Mouse (Mus musculus): ENCODE results near the gene Fgd5. TPM values are rescaled to one million over a fixed set of nuclear protein-coding genes. Genes with fewer than 3 reads are reported as not detected.

Gene Fgd5
- polyA plus RNA-seq, 1 experiment = 4.1 TPM

DNA sequence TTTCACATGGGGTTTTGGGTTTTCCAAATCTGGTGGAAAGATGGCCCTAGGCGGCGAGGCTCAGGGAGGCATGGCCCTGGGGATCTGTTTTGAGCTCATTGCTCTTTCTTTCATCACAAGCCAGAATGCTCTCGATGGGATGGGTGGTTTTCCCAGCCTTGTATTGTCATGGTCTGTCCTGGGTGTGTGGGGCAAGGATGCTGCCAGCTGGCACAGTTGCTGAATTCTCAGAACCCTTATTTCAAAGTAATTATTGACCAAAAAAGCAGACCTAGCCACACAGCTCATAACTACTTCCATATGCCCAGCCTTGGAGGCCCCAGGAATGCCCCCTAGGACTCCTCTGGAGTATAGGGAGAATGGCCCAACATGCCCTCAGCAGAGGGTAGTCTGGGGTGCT is 34.9 kb downstream of the Fgd5 start:
- no peak overlapping the region for H3K9ac ChIP-seq (ENCODE audit: low read depth, poor library complexity, severe bottlenecking)
- no peaks in the 10 kb centered on the region for H3K36me3 ChIP-seq (ENCODE audit: control insufficient read depth, insufficient read depth, low read length, poor library complexity, severe bottlenecking)
- H3K4me1 ChIP-seq (ENCODE audit: control insufficient read depth, insufficient read depth, low read length) = peaks cover 7% of the 10 kb centered on the region
- H3K27me3 ChIP-seq (ENCODE audit: control insufficient read depth, insufficient read depth, low read length, poor library complexity, severe bottlenecking) = no peaks in the 10 kb centered on the region
- no peaks in the 10 kb centered on the region for H3K9me3 ChIP-seq (replicated peaks; ENCODE audit: control insufficient read depth, insufficient read depth, low read length, poor library complexity, severe bottlenecking)
- no peak overlapping the region for H3K27ac ChIP-seq (ENCODE audit: insufficient read depth, low read length)
- H3K4me3 ChIP-seq (ENCODE audit: low read depth, low read length) = no peak overlapping the region
- TF ChIP-seq POLR2A (IDR thresholded peaks at IDR 0.05; ENCODE audit: insufficient read depth, low read length) (no peak), CTCF (IDR thresholded peaks at IDR 0.05; ENCODE audit: low read depth, low read length) (no peak), EP300 (IDR thresholded peaks at IDR 0.05; ENCODE audit: insufficient read depth, low read depth, low read length) (no peak)

DNA sequence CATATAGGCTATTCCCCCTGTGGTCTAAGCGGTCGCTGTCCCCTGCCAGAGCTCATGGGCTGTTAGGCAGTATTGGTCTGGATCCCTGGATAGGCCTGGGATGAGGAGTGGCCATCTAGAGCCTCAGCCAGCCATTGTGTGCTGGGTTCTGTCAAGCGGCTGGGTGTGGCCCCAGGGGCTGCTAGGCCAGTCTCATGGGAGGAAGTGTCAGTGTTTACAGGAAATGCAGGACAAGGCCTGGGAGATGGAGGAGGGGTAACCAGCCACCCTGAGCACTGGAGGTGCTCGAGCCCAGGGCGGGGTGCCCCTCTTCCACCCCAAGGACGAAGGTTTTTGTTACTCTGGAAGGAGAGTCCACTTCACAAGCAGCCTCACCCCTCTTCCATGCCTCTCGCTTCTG is 36.3 kb downstream of the Fgd5 start:
- Histone ChIP-seq H3K36me3 (ENCODE audit: control insufficient read depth, insufficient read depth, low read length, poor library complexity, severe bottlenecking) (no peaks in the 10 kb centered on the region), H3K4me1 (ENCODE audit: control insufficient read depth, insufficient read depth, low read length) (peaks cover 7% of the 10 kb centered on the region), H3K27ac (ENCODE audit: insufficient read depth, low read length) (no peak overlapping the region), H3K27me3 (ENCODE audit: control insufficient read depth, insufficient read depth, low read length, poor library complexity, severe bottlenecking) (no peaks in the 10 kb centered on the region), H3K4me3 (ENCODE audit: low read depth, low read length) (no peak overlapping the region), H3K9me3 (replicated peaks; ENCODE audit: control insufficient read depth, insufficient read depth, low read length, poor library complexity, severe bottlenecking) (no peaks in the 10 kb centered on the region), H3K9ac (ENCODE audit: low read depth, poor library complexity, severe bottlenecking) (no peak overlapping the region)
- TF ChIP-seq CTCF (IDR thresholded peaks at IDR 0.05; ENCODE audit: low read depth, low read length) (no peak), POLR2A (IDR thresholded peaks at IDR 0.05; ENCODE audit: insufficient read depth, low read length) (no peak), EP300 (IDR thresholded peaks at IDR 0.05; ENCODE audit: insufficient read depth, low read depth, low read length) (peak; percentile 57; the same call in 1 of the 2 replicates)

DNA sequence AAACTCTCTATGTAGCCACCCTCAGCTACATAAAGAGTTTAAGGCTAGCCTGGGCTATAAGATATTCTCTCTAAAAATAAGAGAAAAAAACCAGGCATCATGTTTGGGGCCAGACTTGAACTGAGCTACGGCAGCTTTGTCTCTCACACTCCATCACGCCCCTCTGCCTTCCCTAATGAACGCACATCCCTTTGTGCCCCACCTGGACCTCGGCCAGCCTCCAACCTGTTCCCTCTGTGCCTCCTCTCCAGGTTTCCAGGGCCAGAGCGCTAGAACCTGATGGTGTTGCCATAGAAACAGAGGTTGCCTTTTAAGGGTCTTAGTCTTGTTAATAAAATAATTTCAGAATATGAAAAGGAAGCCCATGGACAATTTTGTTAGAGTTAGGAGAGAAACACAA is 37.2 kb downstream of the Fgd5 start:
- no peak overlapping the region for H3K4me3 ChIP-seq (ENCODE audit: low read depth, low read length)
- H3K9me3 ChIP-seq (replicated peaks; ENCODE audit: control insufficient read depth, insufficient read depth, low read length, poor library complexity, severe bottlenecking) = no peaks in the 10 kb centered on the region
- H3K9ac ChIP-seq (ENCODE audit: low read depth, poor library complexity, severe bottlenecking) = no peak overlapping the region
- peaks cover 7% of the 10 kb centered on the region for H3K4me1 ChIP-seq (ENCODE audit: control insufficient read depth, insufficient read depth, low read length)
- no peaks in the 10 kb centered on the region for H3K27me3 ChIP-seq (ENCODE audit: control insufficient read depth, insufficient read depth, low read length, poor library complexity, severe bottlenecking)
- TF ChIP-seq CTCF (IDR thresholded peaks at IDR 0.05; ENCODE audit: low read depth, low read length) (no peak), EP300 (IDR thresholded peaks at IDR 0.05; ENCODE audit: insufficient read depth, low read depth, low read length) (no peak), POLR2A (IDR thresholded peaks at IDR 0.05; ENCODE audit: insufficient read depth, low read length) (no peak)
- H3K36me3 ChIP-seq (ENCODE audit: control insufficient read depth, insufficient read depth, low read length, poor library complexity, severe bottlenecking) = no peaks in the 10 kb centered on the region
- no peak overlapping the region for H3K27ac ChIP-seq (ENCODE audit: insufficient read depth, low read length)

DNA sequence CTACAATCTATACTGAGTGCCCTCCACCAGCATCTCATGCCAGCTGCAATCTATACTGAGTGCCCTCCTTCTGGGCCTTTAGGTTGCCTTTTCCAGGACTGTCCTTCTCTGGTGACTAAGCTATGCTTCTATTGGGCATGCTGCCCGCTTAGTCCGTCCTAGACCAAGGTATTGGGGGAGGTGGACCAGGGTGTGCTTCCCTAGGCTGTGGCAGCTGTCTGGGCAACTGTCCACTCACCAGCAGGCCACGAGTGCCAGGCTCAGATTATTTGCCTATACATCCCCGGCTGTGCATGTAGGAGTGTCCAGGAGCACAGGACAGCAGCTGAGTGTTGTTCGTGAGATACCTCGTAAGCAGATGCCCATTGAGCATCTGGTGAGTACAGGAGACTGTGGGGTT is 38.1 kb downstream of the Fgd5 start:
- no peak overlapping the region for H3K4me3 ChIP-seq (ENCODE audit: low read depth, low read length)
- H3K9me3 ChIP-seq (replicated peaks; ENCODE audit: control insufficient read depth, insufficient read depth, low read length, poor library complexity, severe bottlenecking) = no peaks in the 10 kb centered on the region
- H3K27ac ChIP-seq (ENCODE audit: insufficient read depth, low read length) = no peak overlapping the region
- peaks cover 7% of the 10 kb centered on the region for H3K4me1 ChIP-seq (ENCODE audit: control insufficient read depth, insufficient read depth, low read length)
- TF ChIP-seq POLR2A (IDR thresholded peaks at IDR 0.05; ENCODE audit: insufficient read depth, low read length) = no peak
- no peak for TF ChIP-seq CTCF (IDR thresholded peaks at IDR 0.05; ENCODE audit: low read depth, low read length)
- TF ChIP-seq EP300 (IDR thresholded peaks at IDR 0.05; ENCODE audit: insufficient read depth, low read depth, low read length) = no peak
- no peak overlapping the region for H3K9ac ChIP-seq (ENCODE audit: low read depth, poor library complexity, severe bottlenecking)
- H3K36me3 ChIP-seq (ENCODE audit: control insufficient read depth, insufficient read depth, low read length, poor library complexity, severe bottlenecking) = no peaks in the 10 kb centered on the region
- no peaks in the 10 kb centered on the region for H3K27me3 ChIP-seq (ENCODE audit: control insufficient read depth, insufficient read depth, low read length, poor library complexity, severe bottlenecking)

DNA sequence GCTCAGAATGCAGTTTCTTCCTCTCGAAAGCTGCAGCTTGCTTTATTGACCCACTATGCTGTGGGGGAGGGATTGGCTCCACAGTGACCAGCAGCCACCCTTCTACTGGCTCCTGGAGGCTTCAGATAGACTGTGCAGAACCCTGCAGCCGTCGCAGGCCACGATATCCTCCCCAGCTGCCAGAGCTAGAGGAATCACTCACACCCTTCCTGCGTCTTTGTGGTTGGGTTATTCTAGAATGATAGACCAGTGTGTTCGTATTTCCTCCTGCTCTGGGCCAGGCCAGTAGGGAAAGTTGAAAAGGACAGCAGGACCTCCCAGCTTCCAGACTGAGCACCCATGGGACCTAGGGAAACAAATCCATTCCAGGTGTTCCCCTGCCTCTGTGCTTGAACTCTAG is 39.7 kb downstream of the Fgd5 start:
- TF ChIP-seq POLR2A (IDR thresholded peaks at IDR 0.05; ENCODE audit: insufficient read depth, low read length) (no peak), CTCF (IDR thresholded peaks at IDR 0.05; ENCODE audit: low read depth, low read length) (no peak), EP300 (IDR thresholded peaks at IDR 0.05; ENCODE audit: insufficient read depth, low read depth, low read length) (no peak)
- Histone ChIP-seq H3K36me3 (ENCODE audit: control insufficient read depth, insufficient read depth, low read length, poor library complexity, severe bottlenecking) (no peaks in the 10 kb centered on the region), H3K9me3 (replicated peaks; ENCODE audit: control insufficient read depth, insufficient read depth, low read length, poor library complexity, severe bottlenecking) (no peaks in the 10 kb centered on the region), H3K27me3 (ENCODE audit: control insufficient read depth, insufficient read depth, low read length, poor library complexity, severe bottlenecking) (no peaks in the 10 kb centered on the region), H3K9ac (ENCODE audit: low read depth, poor library complexity, severe bottlenecking) (no peak overlapping the region), H3K4me3 (ENCODE audit: low read depth, low read length) (no peak overlapping the region), H3K4me1 (ENCODE audit: control insufficient read depth, insufficient read depth, low read length) (peaks cover 7% of the 10 kb centered on the region), H3K27ac (ENCODE audit: insufficient read depth, low read length) (no peak overlapping the region)

DNA sequence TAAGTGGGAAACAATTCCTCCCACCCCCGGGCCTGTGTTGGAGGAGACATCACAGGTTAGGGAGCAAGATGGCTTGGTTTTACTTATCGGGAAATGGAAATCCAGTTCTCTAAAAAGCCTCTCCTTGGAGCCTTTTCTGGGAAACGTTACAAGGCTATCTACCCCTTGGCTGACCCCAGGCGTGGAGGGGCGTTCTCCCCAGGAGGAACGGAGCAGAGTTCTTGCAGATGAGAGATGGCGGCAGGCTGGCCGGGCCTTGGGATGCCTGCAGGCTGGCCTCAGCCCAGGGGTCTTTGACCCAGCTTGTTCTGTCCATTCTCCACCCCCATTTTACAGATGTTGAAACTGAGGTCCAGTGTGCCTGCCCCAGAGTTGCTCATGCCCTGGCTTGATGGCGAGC is 42.4 kb downstream of the Fgd5 start:
- no peaks in the 10 kb centered on the region for H3K4me1 ChIP-seq (ENCODE audit: control insufficient read depth, insufficient read depth, low read length)
- TF ChIP-seq EP300 (IDR thresholded peaks at IDR 0.05; ENCODE audit: insufficient read depth, low read depth, low read length) (no peak), CTCF (IDR thresholded peaks at IDR 0.05; ENCODE audit: low read depth, low read length) (no peak), POLR2A (IDR thresholded peaks at IDR 0.05; ENCODE audit: insufficient read depth, low read length) (no peak)

More for the DNA sequence above, 42.4 kb downstream of the Fgd5 start:
- H3K27me3 ChIP-seq (ENCODE audit: control insufficient read depth, insufficient read depth, low read length, poor library complexity, severe bottlenecking) = no peaks in the 10 kb centered on the region
- H3K36me3 ChIP-seq (ENCODE audit: control insufficient read depth, insufficient read depth, low read length, poor library complexity, severe bottlenecking) = no peaks in the 10 kb centered on the region
- no peak overlapping the region for H3K9ac ChIP-seq (ENCODE audit: low read depth, poor library complexity, severe bottlenecking)
- H3K4me3 ChIP-seq (ENCODE audit: low read depth, low read length) = no peak overlapping the region
- no peaks in the 10 kb centered on the region for H3K9me3 ChIP-seq (replicated peaks; ENCODE audit: control insufficient read depth, insufficient read depth, low read length, poor library complexity, severe bottlenecking)
- no peak overlapping the region for H3K27ac ChIP-seq (ENCODE audit: insufficient read depth, low read length)
